Mouse (Mus musculus) gastrocnemius, postnatal 25 days (tissue): Measurements from ENCODE around the gene Chrna1. TPM values are rescaled to one million over a fixed set of nuclear protein-coding genes. Genes with fewer than 3 reads are reported as not detected.
A peak's percentile ranks its signal among the peaks of the same experiment; 100 is the strongest.
"Not testable (repeated sequence)": the region's sequence is repeated elsewhere in the genome, so short reads cannot be mapped to it uniquely, and the experiment has no call there.

Source experiments
- DNase-seq: peaks from one replicate; pipeline ENCODE4 v3.0.0; 2022
- total RNA-seq, 2 experiments: library from RNA; stranded (reverse); gene quantifications; 1 replicate in 1 of 2; 2 replicates in 1 of 2; pipeline ENCODE4 v1.2.3; 2021

The Chrna1 gene
- total RNA-seq, 2 experiments from 2014 or later, result 7.6 to 9.0 TPM

- DNase-seq, result not testable (repeated sequence)
Observed at GRCm38 (mm10) chr2:73557061-73557460, 23.1 kb downstream of the Chrna1 start.

GRCm38 (mm10) chr2:73554389-73554788 is 25.7 kb downstream of the Chrna1 start:
- DNase-seq, result no peak

GRCm38 (mm10) chr2:73552926-73553325 is 27.2 kb downstream of the Chrna1 start:
- no peak for DNase-seq

- DNase-seq, result no peak
Observed at GRCm38 (mm10) chr2:73550725-73551124, 29.4 kb downstream of the Chrna1 start.

GRCm38 (mm10) chr2:73548542-73548941 is 31.6 kb downstream of the Chrna1 start:
- no peak for DNase-seq

- DNase-seq, result no peak
Observed at GRCm38 (mm10) chr2:73547256-73547655, 32.9 kb downstream of the Chrna1 start.

GRCm38 (mm10) chr2:73545556-73545955 is 34.6 kb downstream of the Chrna1 start:
- no peak for DNase-seq

- DNase-seq, result no peak
Observed at GRCm38 (mm10) chr2:73540450-73541162, 39.5 kb downstream of the Chrna1 start.

GRCm38 (mm10) chr2:73539697-73540096 is 40.4 kb downstream of the Chrna1 start:
- no peak for DNase-seq

- no peak for DNase-seq
Observed at GRCm38 (mm10) chr2:73539141-73539540, 41.0 kb downstream of the Chrna1 start.

GRCm38 (mm10) chr2:73538590-73538989 is 41.5 kb downstream of the Chrna1 start:
- DNase-seq, result no peak

- no peak for DNase-seq
Observed at GRCm38 (mm10) chr2:73536091-73536783, 43.9 kb downstream of the Chrna1 start.

- no peak for DNase-seq
Observed at GRCm38 (mm10) chr2:73534720-73535119, 45.4 kb downstream of the Chrna1 start.

- no peak for DNase-seq
Observed at GRCm38 (mm10) chr2:73530487-73530886, 49.7 kb downstream of the Chrna1 start.

GRCm38 (mm10) chr2:73529356-73530330 is 50.5 kb downstream of the Chrna1 start, which contains the start of gene Wipf1:
TSS of gene Wipf1 (minus strand) at chr2:73529734.
- DNase-seq, result peak; percentile 88

- DNase-seq, result no peak
Observed at GRCm38 (mm10) chr2:73528516-73529355, 51.4 kb downstream of the Chrna1 start.

GRCm38 (mm10) chr2:73527956-73528355 is 52.2 kb downstream of the Chrna1 start:
- DNase-seq, result no peak

- peak; percentile 66 for DNase-seq
Observed at GRCm38 (mm10) chr2:73526691-73527090, 53.4 kb downstream of the Chrna1 start.

GRCm38 (mm10) chr2:73522891-73523290 is 57.2 kb downstream of the Chrna1 start:
- DNase-seq, result no peak

- DNase-seq, result no peak
Observed at GRCm38 (mm10) chr2:73522336-73522735, 57.8 kb downstream of the Chrna1 start.

GRCm38 (mm10) chr2:73521737-73522136 is 58.4 kb downstream of the Chrna1 start:
- no peak for DNase-seq
